In the genomic region with DNA sequence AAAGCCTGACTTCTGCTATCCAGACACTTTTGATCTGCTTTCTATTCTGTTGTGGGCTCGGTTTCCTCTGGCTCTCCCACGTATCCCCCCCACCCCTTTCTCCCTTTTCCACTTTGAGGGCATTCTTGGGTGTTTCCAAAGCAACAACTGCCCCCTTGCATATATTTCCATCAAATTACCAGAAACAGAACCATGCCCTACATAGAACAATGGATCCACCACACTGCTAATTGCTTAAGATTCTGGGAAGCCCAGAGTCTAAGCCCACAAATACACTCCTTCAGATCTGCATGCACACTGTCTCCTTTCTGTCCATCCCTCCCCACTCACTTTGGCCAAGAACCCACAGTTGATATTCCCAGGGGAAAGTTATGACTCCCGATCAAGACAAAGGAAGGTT, we compare ENCODE assay signal across 15 mouse cellular contexts. TPM values are rescaled to one million over a fixed set of nuclear protein-coding genes. Genes with fewer than 3 reads are reported as not detected.
DNase-seq lines count a peak whose midpoint lies in the region; ATAC-seq lines count a peak whose summit lies in the region.
"Had no signal": no experiment of that assay in that cellular context is flagged by ENCODE, and none has a peak within 500 bp of the region (broad histone marks: within the 10 kb centered on the region; RNA-seq: fewer than 3 reads in every experiment).

No protein-coding gene starts in this region.

- H3K9ac ChIP-seq in forebrain, embryonic 16.5 days (replicated peaks; ENCODE audit: low read depth, low read length) = no peak overlapping the region
- no peak overlapping the region for H3K9ac ChIP-seq in midbrain, embryonic 11.5 days (ENCODE audit: low read length)
- H3K9ac ChIP-seq: heart, embryonic 15.5 days; intestine, embryonic 15.5 days; liver, embryonic 12.5 days had no signal

- H3K4me2 ChIP-seq in forebrain, embryonic 16.5 days (ENCODE audit: low read length) = no peak overlapping the region
- H3K4me2 ChIP-seq in midbrain, embryonic 11.5 days = no peak overlapping the region
- H3K4me2 ChIP-seq: heart, embryonic 15.5 days; intestine, embryonic 15.5 days; liver, embryonic 12.5 days had no signal

- no peaks in the 10 kb centered on the region for H3K36me3 ChIP-seq in forebrain, embryonic 16.5 days (ENCODE audit: control insufficient read depth, insufficient read depth)
- H3K36me3 ChIP-seq in midbrain, embryonic 11.5 days (ENCODE audit: control insufficient read depth, insufficient read depth, low read length) = no peaks in the 10 kb centered on the region
- H3K36me3 ChIP-seq: heart, embryonic 15.5 days; intestine, embryonic 15.5 days; liver, embryonic 12.5 days had no signal

- peak; percentile 88 for ATAC-seq in forebrain, embryonic 16.5 days
- ATAC-seq in midbrain, embryonic 11.5 days (ENCODE audit: low FRiP score) = peak; percentile 78
- no peak for ATAC-seq in erythroblast, adult 5-6 weeks (replicated peaks; ENCODE audit: low FRiP score, poor library complexity, severe bottlenecking)
- ATAC-seq: intestine, embryonic 15.5 days; liver, embryonic 12.5 days had no signal

- no peaks in the 10 kb centered on the region for H3K9me3 ChIP-seq in forebrain, embryonic 16.5 days (ENCODE audit: control insufficient read depth, low read length)
- no peaks in the 10 kb centered on the region for H3K9me3 ChIP-seq in midbrain, embryonic 11.5 days (ENCODE audit: control insufficient read depth, low read length)
- H3K9me3 ChIP-seq: heart, embryonic 15.5 days; intestine, embryonic 15.5 days; liver, embryonic 12.5 days had no signal

- H3K27ac ChIP-seq in forebrain, embryonic 16.5 days (ENCODE audit: low read length) = no peak overlapping the region
- peak overlapping the region; percentile 52; the same call in 1 of the 2 replicates for H3K27ac ChIP-seq in midbrain, embryonic 11.5 days (ENCODE audit: low read depth, low read length)
- H3K27ac ChIP-seq: heart, embryonic 15.5 days; intestine, embryonic 15.5 days; liver, embryonic 12.5 days had no signal

- DNase-seq in right cerebral cortex, postnatal 10 days (ENCODE audit: low spot score in 2 of 2) = peak; percentile 24 to 52
- DNase-seq in right cerebral cortex, postnatal 36 days (ENCODE audit: low spot score in 2 of 2) = no peak
- DNase-seq in midbrain, embryonic 11.5 days (ENCODE audit: low spot score, missing footprints) = peak; percentile 85
- no peak for DNase-seq in kidney, postnatal 36 days
- no peak for DNase-seq in lung, adult 18-20 months
- DNase-seq: adrenal gland, postnatal 36 days; gastrocnemius, postnatal 25 days; kidney, postnatal 4 days; lung, postnatal 14 days; right cerebral cortex, adult 18-20 months had no signal

- peaks cover 10% of the 10 kb centered on the region for H3K4me1 ChIP-seq in forebrain, embryonic 16.5 days (replicated peaks; ENCODE audit: control insufficient read depth, insufficient read depth, low read length)
- peaks cover 15% of the 10 kb centered on the region for H3K4me1 ChIP-seq in midbrain, embryonic 11.5 days (ENCODE audit: control insufficient read depth, insufficient read depth, low read length)
- H3K4me1 ChIP-seq: intestine, embryonic 15.5 days; liver, embryonic 12.5 days had no signal

- 18% methylated on average over 3 of the region's 3 CpGs for WGBS in forebrain, embryonic 16.5 days
- 23% methylated on average over 3 of the region's 3 CpGs for WGBS in midbrain, embryonic 11.5 days

- H3K4me3 ChIP-seq in forebrain, embryonic 16.5 days (replicated peaks; ENCODE audit: low read length) = no peak overlapping the region
- H3K4me3 ChIP-seq in midbrain, embryonic 11.5 days (ENCODE audit: low read depth, low read length) = no peak overlapping the region
- H3K4me3 ChIP-seq: heart, embryonic 15.5 days; intestine, embryonic 15.5 days; liver, embryonic 12.5 days had no signal

- H3K27me3 ChIP-seq in forebrain, embryonic 16.5 days (replicated peaks; ENCODE audit: control insufficient read depth, insufficient read depth, low read length) = no peaks in the 10 kb centered on the region
- no peaks in the 10 kb centered on the region for H3K27me3 ChIP-seq in midbrain, embryonic 11.5 days (ENCODE audit: control insufficient read depth, insufficient read depth, low read length)
- H3K27me3 ChIP-seq: heart, embryonic 15.5 days; intestine, embryonic 15.5 days; liver, embryonic 12.5 days had no signal

RNA-seq across cellular contexts. Expression of a gene that starts 5.1 kb away (rescaled TPM):
- polyA plus RNA-seq in forebrain, embryonic 16.5 days (2015; fragmentation: Nextera tagmentation; extraction: Ambion mirVana) = not detected in 2 replicates
- 0.05 TPM in 1 of 2 replicates, not detected in the other for polyA plus RNA-seq in midbrain, embryonic 11.5 days (2014; fragmentation: Nextera tagmentation; extraction: Ambion mirVana)
- total RNA-seq in erythroblast, adult 5-6 weeks (2015; ENCODE audit: low replicate concordance) = not detected in 2 replicates
- total RNA-seq in erythroblast, adult 5-6 weeks (2017; ENCODE audit: low replicate concordance) = not detected in 2 replicates
- polyA plus RNA-seq: heart, embryonic 15.5 days had no signal

RNA-seq across cellular contexts. Expression of a gene that starts 55.4 kb away (rescaled TPM):
- polyA plus RNA-seq in forebrain, embryonic 16.5 days (2015; fragmentation: Nextera tagmentation; extraction: Ambion mirVana) = not detected in 2 replicates
- not detected in 2 replicates for polyA plus RNA-seq in midbrain, embryonic 11.5 days (2014; fragmentation: Nextera tagmentation; extraction: Ambion mirVana)
- total RNA-seq in erythroblast, adult 5-6 weeks (2015; ENCODE audit: low replicate concordance) = 0.58 TPM in 1 of 2 replicates, not detected in the other
- not detected in 2 replicates for total RNA-seq in erythroblast, adult 5-6 weeks (2017; ENCODE audit: low replicate concordance)
- total RNA-seq: adrenal gland, postnatal 36 days had no signal
- polyA plus RNA-seq: heart, embryonic 15.5 days; intestine, embryonic 15.5 days had no signal

RNA-seq across cellular contexts. Expression of a gene that starts 58.6 kb away (rescaled TPM):
- polyA plus RNA-seq in forebrain, embryonic 16.5 days (2015; fragmentation: Nextera tagmentation; extraction: Ambion mirVana) = 24.7 and 27.9 TPM in 2 replicates
- 23.6 and 27.1 TPM in 2 replicates for polyA plus RNA-seq in midbrain, embryonic 11.5 days (2014; fragmentation: Nextera tagmentation; extraction: Ambion mirVana)
- total RNA-seq in erythroblast, adult 5-6 weeks (2015; ENCODE audit: low replicate concordance) = 0.38 and 1.0 TPM in 2 replicates
- 1.7 and 1.9 TPM in 2 replicates for total RNA-seq in erythroblast, adult 5-6 weeks (2017; ENCODE audit: low replicate concordance)

Comparison
In these comparisons a context has a peak if more than half of its experiments do, and no peak if none do; other contexts are left out.
1. DNase-seq: peak in right cerebral cortex, postnatal 10 days (2 of 2) and midbrain, embryonic 11.5 days (single experiment); none in right cerebral cortex, postnatal 36 days (0 of 2), kidney, postnatal 36 days (0 of 2) and lung, adult 18-20 months (0 of 2).